Mouse (Mus musculus) MEL (cell line): Measurements from ENCODE around the gene Hmg20a. TPM values are rescaled to one million over a fixed set of nuclear protein-coding genes. Genes with fewer than 3 reads are reported as not detected.

Experiments used
- DNase-seq: peaks from one replicate; pipeline ENCODE4 v3.0.0; 2011; ENCODE audit warnings: low read depth, low spot score
- H3K27ac ChIP-seq: 2 replicates; pipeline ENCODE4 v1.5.1; 2012; ENCODE audit warnings: low read depth, mild to moderate bottlenecking, control low read depth, low read length, moderate library complexity; ENCODE audit not compliant: control insufficient read depth
- H3K27me3 ChIP-seq, 2 experiments: fragments of 150-350 bp in 1 of 2; sonication (generic) in 1 of 2; 2 replicates each; pipeline ENCODE4 v1.6.1; 2012; ENCODE audit warnings: low read length in 2 of 2, mild to moderate bottlenecking in 2 of 2, improper control_type of control experiment in 1 of 2, moderate library complexity in 1 of 2; ENCODE audit not compliant: insufficient read depth in 2 of 2, control insufficient read depth in 1 of 2
- H3K36me3 ChIP-seq, 2 experiments: 2 replicates each; pipeline ENCODE4 v1.6.1; 2012 to 2014; ENCODE audit warnings: low read length in 2 of 2, improper control_type of control experiment in 1 of 2, inconsistent platforms in 1 of 2, mild to moderate bottlenecking in 1 of 2; ENCODE audit not compliant: insufficient read depth in 2 of 2, control insufficient read depth in 1 of 2
- H3K4me1 ChIP-seq, 2 experiments: fragments of 150-350 bp in 1 of 2; sonication (generic) in 1 of 2; 2 replicates each; pipeline ENCODE4 v1.6.1; 2012; ENCODE audit warnings: low read length in 2 of 2, improper control_type of control experiment in 1 of 2, mild to moderate bottlenecking in 1 of 2; ENCODE audit not compliant: insufficient read depth in 2 of 2, control insufficient read depth in 1 of 2
- H3K4me3 ChIP-seq, 2 experiments: fragments of 150-350 bp in 1 of 2; sonication (generic) in 1 of 2; 2 replicates each; pipeline ENCODE4 v1.5.1; 2012; ENCODE audit warnings: low read depth in 2 of 2, low read length in 2 of 2, mild to moderate bottlenecking in 2 of 2, moderate library complexity in 2 of 2, control low read depth in 1 of 2, improper control_type of control experiment in 1 of 2; ENCODE audit not compliant: control insufficient read depth in 1 of 2, insufficient read depth in 1 of 2
- H3K79me2 ChIP-seq: 2 replicates; pipeline ENCODE4 v1.6.1; 2012; ENCODE audit warnings: mild to moderate bottlenecking, low read length, moderate library complexity; ENCODE audit not compliant: control insufficient read depth, poor library complexity, insufficient read depth
- H3K9ac ChIP-seq: 2 replicates; pipeline ENCODE4 v1.6.1; 2012; ENCODE audit warnings: low read depth, mild to moderate bottlenecking, control low read depth, low read length, moderate library complexity; ENCODE audit not compliant: control insufficient read depth, poor library complexity, severe bottlenecking
- H3K9me3 ChIP-seq: fragments of 150-350 bp; sonication (generic); replicated peaks from 2 replicates; pipeline ENCODE4 v1.6.1; 2012; ENCODE audit warnings: mild to moderate bottlenecking, low read length, improper control_type of control experiment, moderate library complexity; ENCODE audit not compliant: insufficient read depth
- BHLHE40 ChIP-seq: IDR thresholded peaks from 2 replicates; pipeline ENCODE4 v1.6.1; 2012; ENCODE audit warnings: low read depth, mild to moderate bottlenecking, inconsistent platforms, low read length, improper control_type of control experiment, borderline replicate concordance
- CHD2 ChIP-seq: IDR thresholded peaks from 2 replicates; pipeline ENCODE4 v1.6.1; 2011; ENCODE audit warnings: low read length, improper control_type of control experiment
- CTCF ChIP-seq, 3 experiments: IDR thresholded peaks in 2 of 3; conservative IDR thresholded peaks in 1 of 3; 2 replicates each; pipeline ENCODE4 v1.5.1; 2011 to 2012; ENCODE audit warnings: low read length in 3 of 3, low read depth in 2 of 3, mild to moderate bottlenecking in 2 of 3, improper control_type of control experiment in 1 of 3, inconsistent platforms in 1 of 3, mixed read lengths in 1 of 3, moderate library complexity in 1 of 3; ENCODE audit not compliant: control insufficient read depth in 1 of 3, insufficient read depth in 1 of 3, poor library complexity in 1 of 3, severe bottlenecking in 1 of 3
- E2F4 ChIP-seq: IDR thresholded peaks from 2 replicates; pipeline ENCODE4 v1.6.1; 2011; ENCODE audit warnings: low read depth, low read length, improper control_type of control experiment, borderline replicate concordance
- ELF1 ChIP-seq: IDR thresholded peaks from 2 replicates; pipeline ENCODE4 v1.6.1; 2014; ENCODE audit warnings: low read depth, mild to moderate bottlenecking, inconsistent platforms, low read length, improper control_type of control experiment, moderate library complexity
- EP300 ChIP-seq, 2 experiments: IDR thresholded peaks; 2 replicates each; pipeline ENCODE4 v1.6.1; 2011; ENCODE audit warnings: improper control_type of control experiment in 2 of 2, low read length in 2 of 2, low read depth in 1 of 2, mild to moderate bottlenecking in 1 of 2
- ETS1 ChIP-seq: IDR thresholded peaks from 2 replicates; pipeline ENCODE4 v1.6.1; 2012; ENCODE audit warnings: low read depth, mild to moderate bottlenecking, inconsistent platforms, low read length, improper control_type of control experiment, moderate library complexity
- GABPA ChIP-seq: IDR thresholded peaks from 2 replicates; pipeline ENCODE4 v1.6.1; 2012; ENCODE audit warnings: low read depth, mild to moderate bottlenecking, inconsistent platforms, low read length, improper control_type of control experiment, moderate library complexity
- HCFC1 ChIP-seq: IDR thresholded peaks from 2 replicates; pipeline ENCODE4 v1.6.1; 2012; ENCODE audit warnings: low read depth, mild to moderate bottlenecking, inconsistent platforms, low read length, improper control_type of control experiment, moderate library complexity
- JUND ChIP-seq: IDR thresholded peaks from 2 replicates; pipeline ENCODE4 v1.6.1; 2011; ENCODE audit warnings: low read depth, mild to moderate bottlenecking, improper control_type of control experiment, low read length
- KAT2A ChIP-seq: conservative IDR thresholded peaks from 2 replicates; pipeline ENCODE4 v1.6.1; 2012; ENCODE audit warnings: low read depth, low read length, improper control_type of control experiment, inconsistent platforms
- MAFK ChIP-seq: IDR thresholded peaks from 2 replicates; pipeline ENCODE4 v1.6.1; 2011; ENCODE audit warnings: low read depth, mild to moderate bottlenecking, low read length, improper control_type of control experiment, borderline replicate concordance
- MAX ChIP-seq: IDR thresholded peaks from 2 replicates; pipeline ENCODE4 v1.6.1; 2011; ENCODE audit warnings: low read length, improper control_type of control experiment
- MAZ ChIP-seq: IDR thresholded peaks from 2 replicates; pipeline ENCODE4 v1.6.1; 2012; ENCODE audit warnings: low read depth, mild to moderate bottlenecking, inconsistent platforms, low read length, improper control_type of control experiment
- MEF2A ChIP-seq: IDR thresholded peaks from 2 replicates; pipeline ENCODE4 v1.6.1; 2014; ENCODE audit warnings: low read depth, mild to moderate bottlenecking, inconsistent platforms, low read length, improper control_type of control experiment; ENCODE audit not compliant: poor library complexity, insufficient replicate concordance, severe bottlenecking; ENCODE audit errors: extremely low read depth
- MXI1 ChIP-seq: IDR thresholded peaks from 2 replicates; pipeline ENCODE4 v1.6.1; 2011; ENCODE audit warnings: mild to moderate bottlenecking, low read depth, low read length, improper control_type of control experiment
- MYC ChIP-seq: IDR thresholded peaks from 2 replicates; pipeline ENCODE4 v1.6.1; 2011; ENCODE audit warnings: low read depth, mild to moderate bottlenecking, low read length, improper control_type of control experiment, moderate library complexity
- NELFE ChIP-seq: IDR thresholded peaks from 2 replicates; pipeline ENCODE4 v1.6.1; 2011; ENCODE audit warnings: low read depth, low read length, improper control_type of control experiment
- NRF1 ChIP-seq: IDR thresholded peaks from 2 replicates; pipeline ENCODE4 v1.6.1; 2014; ENCODE audit warnings: low read depth, mild to moderate bottlenecking, inconsistent platforms, low read length, improper control_type of control experiment, moderate library complexity; ENCODE audit not compliant: poor library complexity, insufficient read depth, severe bottlenecking
- POLR2AphosphoS5 ChIP-seq: IDR thresholded peaks from 2 replicates; pipeline ENCODE4 v1.6.1; 2012; ENCODE audit warnings: low read depth, borderline replicate concordance, mild to moderate bottlenecking, inconsistent platforms, low read length, moderate library complexity, mixed read lengths
- RAD21 ChIP-seq: IDR thresholded peaks from 2 replicates; pipeline ENCODE4 v1.6.1; 2011; ENCODE audit warnings: mild to moderate bottlenecking, low read depth, low read length, improper control_type of control experiment
- RCOR1 ChIP-seq: IDR thresholded peaks from 2 replicates; pipeline ENCODE4 v1.6.1; 2012; ENCODE audit warnings: low read depth, mild to moderate bottlenecking, inconsistent platforms, low read length, improper control_type of control experiment
- SIN3A ChIP-seq: IDR thresholded peaks from 2 replicates; pipeline ENCODE4 v1.6.1; 2012; ENCODE audit warnings: low read length, improper control_type of control experiment, inconsistent platforms
- SMC3 ChIP-seq: IDR thresholded peaks from 2 replicates; pipeline ENCODE4 v1.6.1; 2011; ENCODE audit warnings: low read depth, low read length, improper control_type of control experiment
- TAL1 ChIP-seq: IDR thresholded peaks from 2 replicates; pipeline ENCODE4 v1.6.1; 2012; ENCODE audit warnings: mild to moderate bottlenecking, inconsistent platforms, low read length, moderate library complexity, mixed read lengths
- TCF12 ChIP-seq: IDR thresholded peaks from 2 replicates; pipeline ENCODE4 v1.6.1; 2014; ENCODE audit warnings: low read depth, mild to moderate bottlenecking, inconsistent platforms, low read length, improper control_type of control experiment, moderate library complexity
- UBTF ChIP-seq: IDR thresholded peaks from 2 replicates; pipeline ENCODE4 v1.6.1; 2012; ENCODE audit warnings: low read depth, mild to moderate bottlenecking, inconsistent platforms, low read length, improper control_type of control experiment, moderate library complexity, borderline replicate concordance; ENCODE audit not compliant: insufficient read depth
- USF1 ChIP-seq: IDR thresholded peaks from 2 replicates; pipeline ENCODE4 v1.6.1; 2014; ENCODE audit warnings: low read depth, mild to moderate bottlenecking, inconsistent platforms, low read length, improper control_type of control experiment, moderate library complexity
- ZC3H11A ChIP-seq: IDR thresholded peaks from 2 replicates; pipeline ENCODE4 v1.6.1; 2012; ENCODE audit warnings: low read depth, mild to moderate bottlenecking, inconsistent platforms, low read length, improper control_type of control experiment
- ZMIZ1 ChIP-seq: IDR thresholded peaks from 2 replicates; pipeline ENCODE4 v1.6.1; 2012; ENCODE audit warnings: low read depth, mild to moderate bottlenecking, inconsistent platforms, low read length, improper control_type of control experiment, moderate library complexity
- polyA plus RNA-seq, 2 experiments: library from polyadenylated mRNA; stranded (reverse) in 1 of 2; unstranded in 1 of 2; fragments of >175 nt in 1 of 2; fragments of >200 nt in 1 of 2; gene quantifications; 2 replicates each; pipeline versions ENCODE4 v1.2.1 to v1.2.4; 2012; ENCODE audit warnings: low replicate concordance in 2 of 2, low read depth in 1 of 2; ENCODE audit not compliant: insufficient read length in 2 of 2, insufficient read depth in 1 of 2, missing spikeins in 1 of 2
- total RNA-seq: library from RNA; depleted of rRNA; stranded (reverse); fragments of 300-350 nt; gene quantifications from 2 replicates; pipeline ENCODE4 v1.2.3, GENCODE M21; 2012

The Hmg20a gene
- total and polyA plus RNA-seq, 3 experiments: 12.6 to 23.6 TPM; not detected in 1

DNA sequence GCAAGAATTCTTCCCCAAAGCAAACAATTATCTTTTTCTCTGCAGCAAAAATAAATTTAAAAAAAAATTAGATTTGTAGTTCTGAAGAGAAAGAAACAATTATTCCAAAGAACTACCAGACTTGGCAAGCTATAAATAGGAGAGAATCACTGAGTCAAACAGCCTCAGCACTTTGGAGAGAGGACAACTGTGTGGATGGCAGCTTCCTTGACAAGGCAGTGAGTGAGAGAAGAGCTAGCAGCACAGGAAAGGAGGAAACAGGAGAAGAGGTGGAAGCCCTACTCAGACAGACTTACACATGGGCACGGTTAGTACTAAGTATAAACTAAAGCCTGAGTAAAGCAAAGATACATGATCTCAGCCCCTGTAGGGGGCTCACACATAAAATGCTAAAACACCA, 22.1 kb upstream of the Hmg20a start:
- Histone ChIP-seq H3K4me1 (peaks cover 5 to 8% of the 10 kb centered on the region in 2 experiments; a peak in 3 of 4 replicates), H3K36me3 (peaks cover 0 to 3% of the 10 kb centered on the region in 2 experiments; a peak in 3 of 4 replicates), H3K79me2 (0 out of 2 replicates have a peak, but pooled peaks cover 2% of the 10 kb centered on the region), H3K9me3 (no peaks in the 10 kb centered on the region), H3K4me3 (no peak overlapping the region), H3K9ac (no peak overlapping the region), H3K27ac (no peak overlapping the region), H3K27me3 (no peaks in the 10 kb centered on the region)
- DNase-seq: no peak
- no peak for TF ChIP-seq ETS1
- TF ChIP-seq MAZ: no peak
- no peak for TF ChIP-seq TAL1
- TF ChIP-seq POLR2AphosphoS5: no peak
- no peak for TF ChIP-seq MAX
- TF ChIP-seq RCOR1: no peak
- no peak for TF ChIP-seq GABPA
- TF ChIP-seq ZMIZ1: no peak
- no peak for TF ChIP-seq HCFC1
- TF ChIP-seq MYC: no peak

DNA sequence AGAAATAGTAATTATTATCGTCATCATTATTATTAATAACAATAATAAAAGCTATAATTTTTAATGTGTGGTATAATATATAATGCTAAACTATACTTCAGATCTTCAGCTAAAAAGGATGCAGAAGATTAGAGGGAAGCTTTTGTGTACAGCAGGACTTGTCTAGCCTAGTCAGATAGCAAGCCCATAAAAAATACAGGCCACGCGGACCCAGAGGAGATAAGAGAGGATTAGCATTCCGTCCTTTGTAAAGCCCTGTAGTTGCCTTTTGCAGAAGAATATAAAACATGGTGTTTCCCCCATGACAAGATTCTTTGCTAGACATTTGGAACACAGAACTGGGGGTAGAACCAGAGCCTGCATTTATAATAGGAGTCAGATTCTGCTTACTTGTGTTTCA, 13.8 kb upstream of the Hmg20a start:
- Histone ChIP-seq H3K9me3 (no peaks in the 10 kb centered on the region), H3K4me1 (peaks cover 12 to 13% of the 10 kb centered on the region in 2 experiments; a peak in 3 of 4 replicates), H3K27ac (no peak overlapping the region), H3K36me3 (peaks cover 0 to 24% of the 10 kb centered on the region in 2 experiments; a peak in 2 of 4 replicates), H3K4me3 (no peak overlapping the region), H3K79me2 (peaks cover 7% of the 10 kb centered on the region; the same call in 1 of the 2 replicates), H3K27me3 (no peaks in the 10 kb centered on the region), H3K9ac (no peak overlapping the region; the same call in 1 of the 2 replicates)
- peak; percentile 52 for DNase-seq
- TF ChIP-seq HCFC1 (no peak), ELF1 (no peak), POLR2AphosphoS5 (no peak), ZC3H11A (no peak), BHLHE40 (no peak), SMC3 (no peak), NELFE (no peak), EP300 (IDR thresholded peaks at IDR 0.05; ENCODE audit: low read depth in 1 of 2, low read length in 2 of 2) (peak; percentile 31 to 53; a peak in 3 of 4 replicates), MAX (0 out of 2 replicates have a peak, but pooled peaks have one; percentile 39), TCF12 (peak; percentile 19; the same call in 1 of the 2 replicates), SIN3A (0 out of 2 replicates have a peak, but pooled peaks have one; percentile 53), E2F4 (no peak), MYC (peak; percentile 64), KAT2A (no peak), NRF1 (no peak), CHD2 (no peak), TAL1 (no peak), UBTF (no peak), MEF2A (no peak), USF1 (0 out of 2 replicates have a peak, but pooled peaks have one; percentile 15), RAD21 (no peak), ZMIZ1 (no peak), MXI1 (peak; percentile 75), JUND (no peak), CTCF (IDR thresholded peaks at IDR 0.05 in 2 of 3, conservative IDR thresholded peaks at IDR 0.05 in 1 of 3; ENCODE audit: control insufficient read depth in 1 of 3, insufficient read depth in 1 of 3, low read depth in 2 of 3, low read length in 3 of 3, poor library complexity in 1 of 3, severe bottlenecking in 1 of 3) (no peak), MAFK (no peak)
